Mouse (Mus musculus): ENCODE data around the gene Gm10352.
"Not testable (repeated sequence)": the region's sequence is repeated elsewhere in the genome, so short reads cannot be mapped to it uniquely, and the experiment has no call there.

Gene Gm10352

DNA sequence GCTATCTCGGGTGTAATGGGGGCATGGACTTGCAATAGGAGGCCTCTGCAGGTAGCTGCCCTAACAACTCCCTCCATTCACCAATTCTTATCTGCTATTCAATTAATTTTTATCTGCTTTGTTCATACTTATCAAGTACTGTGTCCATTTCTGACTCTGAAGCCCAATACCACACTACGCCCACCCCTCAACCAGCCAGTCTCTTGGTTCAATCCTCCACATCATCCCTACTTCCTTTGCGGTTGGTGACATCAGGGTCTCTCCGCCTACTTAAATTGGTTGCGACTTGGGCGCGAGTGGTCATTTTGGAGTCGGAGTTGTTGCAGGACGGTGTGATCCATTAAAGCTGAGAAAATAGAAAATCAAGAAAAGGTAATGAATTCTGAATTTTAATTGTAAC lies at the start of gene Gm10352:
TSS of gene Gm10352 (plus strand) at position 301 of the 400 bp plus-strand sequence.
- not testable (repeated sequence) for DNase-seq

DNA sequence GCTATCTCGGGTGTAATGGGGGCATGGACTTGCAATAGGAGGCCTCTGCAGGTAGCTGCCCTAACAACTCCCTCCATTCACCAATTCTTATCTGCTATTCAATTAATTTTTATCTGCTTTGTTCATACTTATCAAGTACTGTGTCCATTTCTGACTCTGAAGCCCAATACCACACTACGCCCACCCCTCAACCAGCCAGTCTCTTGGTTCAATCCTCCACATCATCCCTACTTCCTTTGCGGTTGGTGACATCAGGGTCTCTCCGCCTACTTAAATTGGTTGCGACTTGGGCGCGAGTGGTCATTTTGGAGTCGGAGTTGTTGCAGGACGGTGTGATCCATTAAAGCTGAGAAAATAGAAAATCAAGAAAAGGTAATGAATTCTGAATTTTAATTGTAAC lies 31.5 kb downstream of the Gm10352 start, which contains the start of gene Gm29289:
TSS of gene Gm29289 (plus strand) at position 301 of the 400 bp plus-strand sequence.
- DNase-seq, result not testable (repeated sequence)

All from cerebellum, adult 8-10 months (tissue).